Mouse (Mus musculus) MEL (cell line): ENCODE data around the gene Mettl5. TPM values are rescaled to one million over a fixed set of nuclear protein-coding genes. Genes with fewer than 3 reads are reported as not detected.

ENCODE experiments used
- DNase-seq: peaks from one replicate; pipeline ENCODE4 v3.0.0; 2011; ENCODE audit warnings: low read depth, low spot score
- H3K27ac ChIP-seq: 2 replicates; pipeline ENCODE4 v1.5.1; 2012; ENCODE audit warnings: low read depth, mild to moderate bottlenecking, control low read depth, low read length, moderate library complexity; ENCODE audit not compliant: control insufficient read depth
- H3K27me3 ChIP-seq, 2 experiments: fragments of 150-350 bp in 1 of 2; sonication (generic) in 1 of 2; 2 replicates each; pipeline ENCODE4 v1.6.1; 2012; ENCODE audit warnings: low read length in 2 of 2, mild to moderate bottlenecking in 2 of 2, improper control_type of control experiment in 1 of 2, moderate library complexity in 1 of 2; ENCODE audit not compliant: insufficient read depth in 2 of 2, control insufficient read depth in 1 of 2
- H3K36me3 ChIP-seq, 2 experiments: 2 replicates each; pipeline ENCODE4 v1.6.1; 2012 to 2014; ENCODE audit warnings: low read length in 2 of 2, improper control_type of control experiment in 1 of 2, inconsistent platforms in 1 of 2, mild to moderate bottlenecking in 1 of 2; ENCODE audit not compliant: insufficient read depth in 2 of 2, control insufficient read depth in 1 of 2
- H3K4me1 ChIP-seq, 2 experiments: fragments of 150-350 bp in 1 of 2; sonication (generic) in 1 of 2; 2 replicates each; pipeline ENCODE4 v1.6.1; 2012; ENCODE audit warnings: low read length in 2 of 2, improper control_type of control experiment in 1 of 2, mild to moderate bottlenecking in 1 of 2; ENCODE audit not compliant: insufficient read depth in 2 of 2, control insufficient read depth in 1 of 2
- H3K4me3 ChIP-seq, 2 experiments: fragments of 150-350 bp in 1 of 2; sonication (generic) in 1 of 2; 2 replicates each; pipeline ENCODE4 v1.5.1; 2012; ENCODE audit warnings: low read depth in 2 of 2, low read length in 2 of 2, mild to moderate bottlenecking in 2 of 2, moderate library complexity in 2 of 2, control low read depth in 1 of 2, improper control_type of control experiment in 1 of 2; ENCODE audit not compliant: control insufficient read depth in 1 of 2, insufficient read depth in 1 of 2
- H3K79me2 ChIP-seq: 2 replicates; pipeline ENCODE4 v1.6.1; 2012; ENCODE audit warnings: mild to moderate bottlenecking, low read length, moderate library complexity; ENCODE audit not compliant: control insufficient read depth, poor library complexity, insufficient read depth
- H3K9ac ChIP-seq: 2 replicates; pipeline ENCODE4 v1.6.1; 2012; ENCODE audit warnings: low read depth, mild to moderate bottlenecking, control low read depth, low read length, moderate library complexity; ENCODE audit not compliant: control insufficient read depth, poor library complexity, severe bottlenecking
- H3K9me3 ChIP-seq: fragments of 150-350 bp; sonication (generic); replicated peaks from 2 replicates; pipeline ENCODE4 v1.6.1; 2012; ENCODE audit warnings: mild to moderate bottlenecking, low read length, improper control_type of control experiment, moderate library complexity; ENCODE audit not compliant: insufficient read depth
- BHLHE40 ChIP-seq: IDR thresholded peaks from 2 replicates; pipeline ENCODE4 v1.6.1; 2012; ENCODE audit warnings: low read depth, mild to moderate bottlenecking, inconsistent platforms, low read length, improper control_type of control experiment, borderline replicate concordance
- CHD1 ChIP-seq: IDR thresholded peaks from 2 replicates; pipeline ENCODE4 v1.6.1; 2012; ENCODE audit warnings: low read depth, mild to moderate bottlenecking, inconsistent platforms, low read length, improper control_type of control experiment
- CHD2 ChIP-seq: IDR thresholded peaks from 2 replicates; pipeline ENCODE4 v1.6.1; 2011; ENCODE audit warnings: low read length, improper control_type of control experiment
- CTCF ChIP-seq, 3 experiments: IDR thresholded peaks in 2 of 3; conservative IDR thresholded peaks in 1 of 3; 2 replicates each; pipeline ENCODE4 v1.5.1; 2011 to 2012; ENCODE audit warnings: low read length in 3 of 3, low read depth in 2 of 3, mild to moderate bottlenecking in 2 of 3, improper control_type of control experiment in 1 of 3, inconsistent platforms in 1 of 3, mixed read lengths in 1 of 3, moderate library complexity in 1 of 3; ENCODE audit not compliant: control insufficient read depth in 1 of 3, insufficient read depth in 1 of 3, poor library complexity in 1 of 3, severe bottlenecking in 1 of 3
- E2F4 ChIP-seq: IDR thresholded peaks from 2 replicates; pipeline ENCODE4 v1.6.1; 2011; ENCODE audit warnings: low read depth, low read length, improper control_type of control experiment, borderline replicate concordance
- ELF1 ChIP-seq: IDR thresholded peaks from 2 replicates; pipeline ENCODE4 v1.6.1; 2014; ENCODE audit warnings: low read depth, mild to moderate bottlenecking, inconsistent platforms, low read length, improper control_type of control experiment, moderate library complexity
- ETS1 ChIP-seq: IDR thresholded peaks from 2 replicates; pipeline ENCODE4 v1.6.1; 2012; ENCODE audit warnings: low read depth, mild to moderate bottlenecking, inconsistent platforms, low read length, improper control_type of control experiment, moderate library complexity
- GABPA ChIP-seq: IDR thresholded peaks from 2 replicates; pipeline ENCODE4 v1.6.1; 2012; ENCODE audit warnings: low read depth, mild to moderate bottlenecking, inconsistent platforms, low read length, improper control_type of control experiment, moderate library complexity
- GATA1 ChIP-seq: IDR thresholded peaks from 2 replicates; pipeline ENCODE4 v1.6.1; 2011; ENCODE audit warnings: low read depth, low read length, improper control_type of control experiment
- HCFC1 ChIP-seq: IDR thresholded peaks from 2 replicates; pipeline ENCODE4 v1.6.1; 2012; ENCODE audit warnings: low read depth, mild to moderate bottlenecking, inconsistent platforms, low read length, improper control_type of control experiment, moderate library complexity
- JUND ChIP-seq: IDR thresholded peaks from 2 replicates; pipeline ENCODE4 v1.6.1; 2011; ENCODE audit warnings: low read depth, mild to moderate bottlenecking, improper control_type of control experiment, low read length
- KAT2A ChIP-seq: conservative IDR thresholded peaks from 2 replicates; pipeline ENCODE4 v1.6.1; 2012; ENCODE audit warnings: low read depth, low read length, improper control_type of control experiment, inconsistent platforms
- MAFK ChIP-seq: IDR thresholded peaks from 2 replicates; pipeline ENCODE4 v1.6.1; 2011; ENCODE audit warnings: low read depth, mild to moderate bottlenecking, low read length, improper control_type of control experiment, borderline replicate concordance
- MAX ChIP-seq: IDR thresholded peaks from 2 replicates; pipeline ENCODE4 v1.6.1; 2011; ENCODE audit warnings: low read length, improper control_type of control experiment
- MAZ ChIP-seq: IDR thresholded peaks from 2 replicates; pipeline ENCODE4 v1.6.1; 2012; ENCODE audit warnings: low read depth, mild to moderate bottlenecking, inconsistent platforms, low read length, improper control_type of control experiment
- MEF2A ChIP-seq: IDR thresholded peaks from 2 replicates; pipeline ENCODE4 v1.6.1; 2014; ENCODE audit warnings: low read depth, mild to moderate bottlenecking, inconsistent platforms, low read length, improper control_type of control experiment; ENCODE audit not compliant: poor library complexity, insufficient replicate concordance, severe bottlenecking; ENCODE audit errors: extremely low read depth
- MXI1 ChIP-seq: IDR thresholded peaks from 2 replicates; pipeline ENCODE4 v1.6.1; 2011; ENCODE audit warnings: mild to moderate bottlenecking, low read depth, low read length, improper control_type of control experiment
- MYB ChIP-seq: IDR thresholded peaks from 2 replicates; pipeline ENCODE4 v1.6.1; 2011; ENCODE audit warnings: mild to moderate bottlenecking, low read depth, low read length, improper control_type of control experiment
- MYC ChIP-seq: IDR thresholded peaks from 2 replicates; pipeline ENCODE4 v1.6.1; 2011; ENCODE audit warnings: low read depth, mild to moderate bottlenecking, low read length, improper control_type of control experiment, moderate library complexity
- NELFE ChIP-seq: IDR thresholded peaks from 2 replicates; pipeline ENCODE4 v1.6.1; 2011; ENCODE audit warnings: low read depth, low read length, improper control_type of control experiment
- NRF1 ChIP-seq: IDR thresholded peaks from 2 replicates; pipeline ENCODE4 v1.6.1; 2014; ENCODE audit warnings: low read depth, mild to moderate bottlenecking, inconsistent platforms, low read length, improper control_type of control experiment, moderate library complexity; ENCODE audit not compliant: poor library complexity, insufficient read depth, severe bottlenecking
- POLR2A ChIP-seq, 2 experiments: IDR thresholded peaks; 2 replicates each; pipeline ENCODE4 v1.6.1; 2011 to 2012; ENCODE audit warnings: low read length in 2 of 2, mild to moderate bottlenecking in 2 of 2, control low read depth in 1 of 2, improper control_type of control experiment in 1 of 2, low read depth in 1 of 2, moderate library complexity in 1 of 2; ENCODE audit not compliant: control insufficient read depth in 1 of 2, insufficient read depth in 1 of 2, poor library complexity in 1 of 2
- POLR2AphosphoS2 ChIP-seq: IDR thresholded peaks from 2 replicates; pipeline ENCODE4 v1.6.1; 2011; ENCODE audit warnings: low read length, improper control_type of control experiment
- POLR2AphosphoS5 ChIP-seq: IDR thresholded peaks from 2 replicates; pipeline ENCODE4 v1.6.1; 2012; ENCODE audit warnings: low read depth, borderline replicate concordance, mild to moderate bottlenecking, inconsistent platforms, low read length, moderate library complexity, mixed read lengths
- RAD21 ChIP-seq: IDR thresholded peaks from 2 replicates; pipeline ENCODE4 v1.6.1; 2011; ENCODE audit warnings: mild to moderate bottlenecking, low read depth, low read length, improper control_type of control experiment
- RCOR1 ChIP-seq: IDR thresholded peaks from 2 replicates; pipeline ENCODE4 v1.6.1; 2012; ENCODE audit warnings: low read depth, mild to moderate bottlenecking, inconsistent platforms, low read length, improper control_type of control experiment
- SIN3A ChIP-seq: IDR thresholded peaks from 2 replicates; pipeline ENCODE4 v1.6.1; 2012; ENCODE audit warnings: low read length, improper control_type of control experiment, inconsistent platforms
- SMC3 ChIP-seq: IDR thresholded peaks from 2 replicates; pipeline ENCODE4 v1.6.1; 2011; ENCODE audit warnings: low read depth, low read length, improper control_type of control experiment
- TBP ChIP-seq: IDR thresholded peaks from 2 replicates; pipeline ENCODE4 v1.8.0; 2011; ENCODE audit warnings: low read depth, low read length, improper control_type of control experiment
- TCF12 ChIP-seq: IDR thresholded peaks from 2 replicates; pipeline ENCODE4 v1.6.1; 2014; ENCODE audit warnings: low read depth, mild to moderate bottlenecking, inconsistent platforms, low read length, improper control_type of control experiment, moderate library complexity
- UBTF ChIP-seq: IDR thresholded peaks from 2 replicates; pipeline ENCODE4 v1.6.1; 2012; ENCODE audit warnings: low read depth, mild to moderate bottlenecking, inconsistent platforms, low read length, improper control_type of control experiment, moderate library complexity, borderline replicate concordance; ENCODE audit not compliant: insufficient read depth
- USF1 ChIP-seq: IDR thresholded peaks from 2 replicates; pipeline ENCODE4 v1.6.1; 2014; ENCODE audit warnings: low read depth, mild to moderate bottlenecking, inconsistent platforms, low read length, improper control_type of control experiment, moderate library complexity
- USF2 ChIP-seq, 2 experiments: IDR thresholded peaks; 2 replicates each; pipeline ENCODE4 v1.6.1; 2011 to 2012; ENCODE audit warnings: improper control_type of control experiment in 2 of 2, low read length in 2 of 2, borderline replicate concordance in 1 of 2, inconsistent platforms in 1 of 2, low read depth in 1 of 2, mild to moderate bottlenecking in 1 of 2; ENCODE audit not compliant: insufficient read depth in 1 of 2
- ZC3H11A ChIP-seq: IDR thresholded peaks from 2 replicates; pipeline ENCODE4 v1.6.1; 2012; ENCODE audit warnings: low read depth, mild to moderate bottlenecking, inconsistent platforms, low read length, improper control_type of control experiment
- ZKSCAN1 ChIP-seq: IDR thresholded peaks from 2 replicates; pipeline ENCODE4 v1.6.1; 2012; ENCODE audit warnings: low read depth, mild to moderate bottlenecking, inconsistent platforms, low read length, improper control_type of control experiment, moderate library complexity
- ZMIZ1 ChIP-seq: IDR thresholded peaks from 2 replicates; pipeline ENCODE4 v1.6.1; 2012; ENCODE audit warnings: low read depth, mild to moderate bottlenecking, inconsistent platforms, low read length, improper control_type of control experiment, moderate library complexity
- ZNF384 ChIP-seq: IDR thresholded peaks from 2 replicates; pipeline ENCODE4 v1.6.1; 2012; ENCODE audit warnings: low read depth, mild to moderate bottlenecking, inconsistent platforms, low read length, improper control_type of control experiment
- polyA plus RNA-seq, 2 experiments: library from polyadenylated mRNA; stranded (reverse) in 1 of 2; unstranded in 1 of 2; fragments of >175 nt in 1 of 2; fragments of >200 nt in 1 of 2; gene quantifications; 2 replicates each; pipeline versions ENCODE4 v1.2.1 to v1.2.4; 2012; ENCODE audit warnings: low replicate concordance in 2 of 2, low read depth in 1 of 2; ENCODE audit not compliant: insufficient read length in 2 of 2, insufficient read depth in 1 of 2, missing spikeins in 1 of 2
- total RNA-seq: library from RNA; depleted of rRNA; stranded (reverse); fragments of 300-350 nt; gene quantifications from 2 replicates; pipeline ENCODE4 v1.2.3, GENCODE M21; 2012

Mettl5 gene
- total and polyA plus RNA-seq, 3 experiments, result 27.5 to 29.2 TPM; not detected in 1

DNA sequence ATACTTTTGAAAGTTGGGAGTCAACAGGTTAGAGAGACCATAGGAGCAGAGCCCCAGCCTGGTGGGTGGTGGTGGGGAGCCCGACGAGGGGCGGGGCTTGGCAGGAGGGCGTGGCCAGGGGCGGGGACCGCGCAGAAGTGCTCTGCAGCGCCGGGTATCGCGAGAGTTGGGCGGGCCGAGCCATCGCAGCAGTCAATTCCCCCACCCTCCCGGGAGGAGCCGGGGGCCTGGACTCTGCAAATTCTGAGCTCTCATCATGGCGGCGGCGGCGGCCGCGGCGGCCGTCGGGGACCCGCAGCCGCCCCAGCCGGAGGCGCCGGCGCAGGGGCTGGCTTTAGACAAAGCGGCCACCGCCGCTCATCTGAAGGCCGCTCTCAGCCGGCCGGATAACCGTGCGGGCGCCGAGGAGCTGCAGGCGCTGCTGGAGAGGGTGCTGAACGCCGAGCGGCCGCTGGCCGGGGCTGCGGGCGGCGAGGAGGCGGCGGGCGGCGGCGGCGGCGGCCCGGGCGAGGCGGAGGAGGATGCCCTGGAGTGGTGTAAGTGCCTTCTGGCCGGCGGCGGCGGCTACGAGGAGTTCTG is 11.7 kb upstream of the Mettl5 start, which contains the start of gene Ubr3:
Gene Ubr3, plus strand, starts transcription at position 208 of the 579 bp plus-strand sequence.
- Histone ChIP-seq H3K4me3 (peak within 1 kb of the TSS; percentile 72 to 99), H3K79me2 (peaks cover 24% of the 10 kb centered on the region), H3K9me3 (no peaks in the 10 kb centered on the region), H3K9ac (peak within 1 kb of the TSS; percentile 95), H3K27ac (peak within 1 kb of the TSS; percentile 66), H3K36me3 (peaks cover 4 to 19% of the 10 kb centered on the region in 2 experiments; a peak in 2 of 4 replicates), H3K4me1 (peaks cover 8 to 9% of the 10 kb centered on the region in 2 experiments), H3K27me3 (no peaks in the 10 kb centered on the region)
- DNase-seq, result peak; percentile 97
- TF ChIP-seq USF2 (IDR thresholded peaks at IDR 0.05; ENCODE audit: borderline replicate concordance in 1 of 2, insufficient read depth in 1 of 2, low read depth in 1 of 2, low read length in 2 of 2), result no peak
- no peak for TF ChIP-seq MAX
- peak; percentile 85 for TF ChIP-seq NELFE
- 0 out of 2 replicates have a peak, but pooled peaks have one; percentile 25 for TF ChIP-seq TCF12
- TF ChIP-seq MYC, result no peak
- TF ChIP-seq ELF1, result no peak
- TF ChIP-seq HCFC1, result peak; percentile 77
- no peak for TF ChIP-seq CHD1
- TF ChIP-seq ZKSCAN1, result no peak
- no peak for TF ChIP-seq BHLHE40
- TF ChIP-seq UBTF, result no peak
- TF ChIP-seq POLR2AphosphoS2, result no peak
- TF ChIP-seq GATA1, result no peak
- TF ChIP-seq JUND, result no peak
- no peak for TF ChIP-seq E2F4
- peak; percentile 66; the same call in 1 of the 2 replicates for TF ChIP-seq ZMIZ1
- TF ChIP-seq TBP, result no peak
- 0 out of 2 replicates have a peak, but pooled peaks have one; percentile 5 for TF ChIP-seq ETS1
- peak; percentile 80 for TF ChIP-seq MAZ
- no peak; the same call in 1 of the 2 replicates for TF ChIP-seq KAT2A
- TF ChIP-seq RAD21, result no peak
- no peak for TF ChIP-seq GABPA
- no peak for TF ChIP-seq POLR2AphosphoS5
- TF ChIP-seq CTCF (IDR thresholded peaks at IDR 0.05 in 2 of 3, conservative IDR thresholded peaks at IDR 0.05 in 1 of 3; ENCODE audit: control insufficient read depth in 1 of 3, insufficient read depth in 1 of 3, low read depth in 2 of 3, low read length in 3 of 3, poor library complexity in 1 of 3, severe bottlenecking in 1 of 3), result no peak
- TF ChIP-seq USF1, result no peak
- peak; percentile 48; the same call in 1 of the 2 replicates for TF ChIP-seq NRF1
- TF ChIP-seq MAFK, result no peak
- TF ChIP-seq SMC3, result no peak
- peak; percentile 82 to 99; a peak in 3 of 4 replicates for TF ChIP-seq POLR2A (IDR thresholded peaks at IDR 0.05; ENCODE audit: control insufficient read depth in 1 of 2, insufficient read depth in 1 of 2, low read depth in 1 of 2, low read length in 2 of 2, poor library complexity in 1 of 2)
- no peak for TF ChIP-seq ZC3H11A
- peak; percentile 39; the same call in 1 of the 2 replicates for TF ChIP-seq SIN3A
- no peak for TF ChIP-seq MYB
- no peak for TF ChIP-seq MEF2A
- TF ChIP-seq ZNF384, result no peak
- TF ChIP-seq MXI1, result 0 out of 2 replicates have a peak, but pooled peaks have one; percentile 3
- TF ChIP-seq RCOR1, result no peak
- TF ChIP-seq CHD2, result peak; percentile 98
